Mouse (Mus musculus) kidney, adult 8-10 months (tissue): ENCODE data around the gene Tmprss7.

Experiments
- DNase-seq, 2 experiments: peaks; one replicate each; pipeline ENCODE4 v3.0.0; 2022

The Tmprss7 gene

GRCm38 (mm10) chr16:45684815-45685214 is 8.6 kb downstream of the Tmprss7 start:
- DNase-seq, result peak; percentile 43 to 77

GRCm38 (mm10) chr16:45676462-45676861 is 17.0 kb downstream of the Tmprss7 start:
- DNase-seq, result no peak

DNA sequence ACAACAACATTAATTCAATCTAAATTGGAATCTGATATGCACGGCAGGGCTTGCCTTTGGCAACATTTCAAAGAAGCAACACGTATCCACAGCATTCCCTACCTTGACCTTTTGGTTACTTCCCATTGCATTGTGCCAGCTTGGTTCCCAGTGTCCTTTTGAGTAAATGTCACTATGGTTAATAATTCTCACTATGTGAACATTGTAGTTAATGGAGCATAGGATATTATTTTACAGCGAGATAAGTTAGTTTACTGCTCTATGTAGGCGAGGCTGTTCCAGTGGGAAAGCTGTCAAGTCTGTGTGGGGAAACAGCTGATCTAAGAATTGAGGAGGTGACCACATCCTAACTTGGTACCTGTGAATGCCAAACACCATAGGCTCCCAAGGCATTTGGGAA is 23.5 kb downstream of the Tmprss7 start:
- DNase-seq, result peak in 1 of 2 experiments; percentile 12

GRCm38 (mm10) chr16:45668178-45668577 is 25.3 kb downstream of the Tmprss7 start:
- no peak for DNase-seq

GRCm38 (mm10) chr16:45666136-45666535 is 27.3 kb downstream of the Tmprss7 start:
- DNase-seq, result no peak

- DNase-seq, result no peak
Measured at GRCm38 (mm10) chr16:45662381-45662780, 31.1 kb downstream of the Tmprss7 start.

DNA sequence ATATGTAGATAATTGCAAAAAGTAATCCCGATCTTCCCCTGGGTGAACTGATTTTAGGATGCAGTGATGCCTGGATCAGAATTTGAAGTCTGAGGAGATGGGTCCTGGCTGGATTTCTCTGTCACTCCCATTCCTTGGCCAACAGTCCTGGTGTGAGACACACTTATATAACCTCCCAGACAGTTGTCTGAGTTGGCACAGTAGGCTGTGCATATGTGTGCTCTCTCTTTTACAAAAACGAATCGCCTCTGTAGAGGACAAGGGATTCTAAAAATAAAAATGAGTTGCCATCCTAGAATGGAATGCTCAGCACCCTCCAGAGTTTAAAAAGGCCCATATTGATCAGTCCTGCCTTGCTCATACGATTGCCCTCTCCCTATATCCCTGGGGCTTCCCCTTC is 33.9 kb downstream of the Tmprss7 start:
- DNase-seq, result no peak

- no peak for DNase-seq
Measured at GRCm38 (mm10) chr16:45658248-45658647, 35.2 kb downstream of the Tmprss7 start.

GRCm38 (mm10) chr16:45657574-45658159 is 35.8 kb downstream of the Tmprss7 start:
- no peak for DNase-seq

DNA sequence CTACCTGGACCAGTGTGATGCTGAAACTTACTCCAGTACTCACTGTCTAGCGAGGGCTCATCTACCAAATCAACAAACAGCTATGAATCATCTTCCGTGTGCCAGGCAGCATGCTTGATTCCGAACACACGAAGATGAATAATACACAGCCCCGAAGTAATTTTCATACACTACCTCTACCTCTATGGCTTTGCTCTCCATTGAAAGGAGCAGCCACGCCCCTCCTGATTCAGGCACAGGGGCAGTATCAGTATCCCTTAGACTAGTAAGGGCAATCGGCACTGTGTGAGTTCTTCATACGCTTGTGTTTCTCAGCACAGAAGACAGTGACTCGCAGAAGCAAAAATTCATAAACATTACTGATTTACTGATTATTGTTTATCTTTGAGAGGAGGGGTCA is 39.0 kb downstream of the Tmprss7 start:
- DNase-seq, result no peak

- peak; percentile 44 to 50 for DNase-seq
Measured at GRCm38 (mm10) chr16:45653934-45654332, 39.5 kb downstream of the Tmprss7 start, which contains the start of gene BC016579. BC016579 (minus strand) TSS chr16:45654068.

DNA sequence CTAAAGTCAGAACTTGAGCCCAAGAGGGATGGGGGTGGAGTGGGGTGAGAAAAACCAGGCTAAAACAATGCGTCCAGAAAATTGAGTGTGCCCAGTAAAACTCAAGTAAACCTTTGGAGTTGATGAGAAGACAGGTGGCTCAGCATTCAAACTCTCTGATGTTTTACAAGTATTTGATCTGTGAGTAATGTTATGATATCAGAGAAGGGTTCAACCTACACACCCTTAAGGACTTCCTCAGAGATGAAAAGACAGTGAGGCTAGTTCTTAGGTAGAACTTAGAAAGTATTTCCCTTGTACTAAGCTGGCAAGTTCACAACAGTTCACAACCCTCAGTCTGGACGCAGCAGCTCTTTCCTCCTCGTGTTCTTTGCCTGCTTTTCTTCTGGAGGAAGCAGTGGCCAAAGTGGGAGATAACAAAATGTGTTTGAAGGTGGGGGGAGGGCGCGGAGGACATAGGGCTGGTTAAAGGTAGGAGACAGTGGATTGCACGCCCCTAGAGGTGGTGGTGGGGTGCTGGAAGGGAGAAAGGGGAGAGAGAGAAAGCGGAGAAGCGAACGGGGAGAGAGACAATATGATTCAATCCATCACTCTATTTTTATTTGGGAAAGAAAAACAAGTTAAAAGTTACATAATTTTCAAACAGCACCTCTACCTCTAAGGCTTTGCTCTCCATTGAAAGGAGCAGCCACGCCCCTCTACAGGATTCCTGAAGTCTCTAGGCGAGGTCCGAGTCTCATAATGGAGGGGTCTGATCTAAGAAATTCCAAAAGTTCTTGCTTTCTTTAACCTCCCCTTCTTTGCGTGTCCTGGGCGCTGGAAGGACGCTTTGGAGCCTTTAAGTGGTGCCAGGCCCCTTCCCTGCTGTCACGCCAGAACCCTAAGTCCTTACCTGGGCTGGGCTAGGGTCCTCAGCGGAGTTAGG is 40.2 kb downstream of the Tmprss7 start:
- no peak for DNase-seq

- no peak for DNase-seq
Measured at GRCm38 (mm10) chr16:45651497-45651896, 42.0 kb downstream of the Tmprss7 start.

DNA sequence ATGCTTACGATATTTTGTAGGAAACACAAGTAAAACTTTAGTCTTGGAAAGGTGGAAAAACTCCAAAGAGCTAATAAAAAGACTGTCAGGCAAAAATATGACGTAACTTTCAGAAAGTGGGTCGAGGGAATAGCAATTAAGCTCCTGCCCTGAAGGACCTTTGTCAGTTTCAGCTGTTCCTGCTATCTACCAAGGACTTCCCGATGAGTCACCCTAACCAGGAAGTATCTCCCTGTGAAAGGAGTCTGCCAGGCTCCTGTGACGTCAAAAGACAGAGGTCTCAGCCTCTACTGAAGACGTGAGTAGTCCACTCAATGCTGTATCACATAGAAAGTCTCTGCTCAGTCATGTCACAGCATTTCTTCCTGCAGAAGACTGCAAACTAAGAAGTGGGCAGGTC is 49.1 kb downstream of the Tmprss7 start:
- peak; percentile 5 to 7 for DNase-seq

GRCm38 (mm10) chr16:45643944-45644343 is 49.5 kb downstream of the Tmprss7 start:
- DNase-seq, result no peak

GRCm38 (mm10) chr16:45641301-45641700 is 52.2 kb downstream of the Tmprss7 start:
- no peak for DNase-seq

- DNase-seq, result no peak
Measured at GRCm38 (mm10) chr16:45640070-45640762, 53.2 kb downstream of the Tmprss7 start.

DNA sequence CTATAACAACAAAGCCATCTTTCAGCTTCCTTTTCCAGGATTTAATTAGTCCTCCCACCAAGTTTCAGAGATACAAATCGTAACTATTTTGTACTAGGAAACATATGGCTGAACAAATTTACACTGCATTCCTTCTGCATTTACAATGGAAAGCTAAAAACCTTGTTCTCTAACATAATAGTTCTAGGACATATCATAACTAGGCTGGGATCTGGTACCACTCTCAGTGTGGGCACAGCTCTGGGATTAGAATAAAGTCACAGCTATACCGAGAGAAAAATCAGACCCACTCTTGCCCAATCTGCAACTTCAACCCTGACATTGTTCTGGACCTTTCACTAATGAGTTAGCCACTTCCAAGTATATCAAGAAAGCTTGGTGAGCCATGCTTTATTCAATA is 57.6 kb downstream of the Tmprss7 start:
- DNase-seq, result no peak

DNA sequence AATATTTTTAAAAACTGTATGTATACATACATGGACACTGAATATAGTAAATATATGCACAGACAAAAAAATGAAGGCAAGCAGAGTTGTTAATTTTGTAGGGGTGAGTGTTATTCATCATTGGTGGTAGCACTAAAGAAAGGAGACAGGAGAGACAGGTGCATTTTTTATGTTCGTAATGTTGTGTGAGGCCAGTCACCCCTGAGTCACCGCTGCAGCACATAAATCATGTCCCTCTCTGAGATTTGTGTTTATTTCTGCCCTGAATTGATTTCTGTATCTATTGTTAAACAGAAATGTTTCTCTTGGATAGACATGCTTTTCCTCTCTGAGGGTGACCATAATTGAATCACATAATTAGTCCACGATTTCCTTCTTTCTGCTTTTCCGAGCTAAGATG is 61.0 kb downstream of the Tmprss7 start:
- DNase-seq, result no peak

DNA sequence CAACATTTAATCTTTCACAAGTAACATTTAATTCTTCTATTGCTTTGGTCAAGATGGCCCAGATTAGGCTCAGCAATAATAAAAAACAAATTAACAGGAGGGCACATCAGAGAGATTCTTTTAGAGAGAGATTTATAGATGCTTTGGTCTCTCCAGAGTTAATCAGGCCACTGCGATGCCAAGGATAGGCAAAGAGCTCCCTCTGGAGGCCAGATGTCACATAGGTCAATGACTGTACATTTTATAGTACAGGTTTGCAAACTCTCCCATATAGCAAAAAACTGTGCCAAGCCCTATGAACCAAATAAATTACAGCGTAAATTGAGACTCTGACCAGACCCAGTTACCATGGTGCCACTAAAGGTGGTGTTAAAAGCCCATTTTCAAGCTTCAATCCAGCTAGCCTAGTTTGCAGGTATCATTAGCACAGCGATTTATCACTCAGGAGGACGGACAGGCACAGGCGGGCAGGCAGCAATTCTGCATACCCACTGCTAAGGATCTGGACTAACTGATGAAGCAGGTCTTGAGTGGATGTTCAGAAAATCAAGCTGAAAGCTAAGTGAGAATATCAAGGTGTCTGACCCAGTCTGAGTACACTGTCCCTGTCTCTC is 63.0 kb downstream of the Tmprss7 start:
- DNase-seq, result peak; percentile 26 to 68

DNA sequence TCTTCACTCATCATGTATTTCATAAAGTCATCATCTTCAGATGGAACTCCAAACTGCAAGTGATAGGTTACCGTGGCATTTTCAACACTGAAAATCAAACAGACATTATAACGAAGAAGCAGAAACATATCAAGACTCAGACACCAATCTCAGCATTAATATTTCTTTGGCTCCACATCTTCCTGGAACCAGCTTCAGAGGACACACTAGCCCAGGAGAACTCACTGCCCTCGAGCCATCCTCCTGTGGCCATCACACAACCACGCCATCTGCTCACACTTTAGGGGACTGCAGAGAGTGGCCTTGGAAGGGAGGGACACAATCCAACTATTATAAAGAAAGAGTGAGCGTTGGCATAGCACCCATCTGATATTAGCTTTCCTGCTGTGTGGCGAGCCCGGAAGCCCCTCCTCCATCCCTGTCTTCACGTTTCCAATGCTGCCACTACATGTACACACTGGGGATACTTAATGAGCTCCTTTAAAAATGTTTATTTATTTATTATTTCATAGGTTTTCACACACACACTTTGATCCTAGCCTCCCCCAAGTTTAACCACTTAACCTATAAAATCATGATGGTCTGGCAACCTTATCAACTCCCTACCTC is 63.9 kb downstream of the Tmprss7 start:
- DNase-seq, result no peak

DNA sequence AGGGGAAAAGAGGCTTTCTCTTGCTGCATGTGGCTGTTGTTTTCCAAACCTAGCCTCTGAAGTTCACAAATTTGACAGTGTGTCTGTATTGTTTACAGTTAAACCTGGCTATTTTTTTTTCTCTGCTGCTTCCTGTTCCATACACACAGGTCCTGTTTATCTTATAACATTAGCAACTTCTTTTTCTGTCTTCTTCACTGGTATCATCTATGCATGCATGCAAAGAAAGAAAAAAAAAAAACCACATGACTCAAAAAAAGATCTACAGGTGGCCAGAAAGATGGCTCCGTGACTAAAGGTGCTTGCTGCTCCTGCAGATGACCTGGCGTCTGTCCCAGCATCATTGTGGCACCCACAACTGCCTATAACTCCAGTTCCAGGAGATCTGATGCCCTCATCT is 68.1 kb downstream of the Tmprss7 start:
- DNase-seq, result no peak

- DNase-seq, result no peak
Measured at GRCm38 (mm10) chr16:45624791-45625190, 68.7 kb downstream of the Tmprss7 start.
